Mouse (Mus musculus) cerebellum, postnatal 10 days (tissue): ENCODE measurements around the gene Tmie.
"Not testable (repeated sequence)": the region's sequence is repeated elsewhere in the genome, so short reads cannot be mapped to it uniquely, and the experiment has no call there.

Experiments used
- DNase-seq, 2 experiments: peaks; one replicate each; pipeline ENCODE4 v3.0.0; 2021; ENCODE audit warnings: mixed read lengths in 2 of 2

Gene Tmie

GRCm38 (mm10) chr9:110834961-110835360, 45.0 kb downstream of the Tmie start:
- DNase-seq, result no peak

GRCm38 (mm10) chr9:110834411-110834810, 45.5 kb downstream of the Tmie start, which contains the start of gene Prss45:
Prss45 (plus strand) TSS chr9:110834588.
- DNase-seq, result no peak

- peak in 1 of 2 experiments; percentile 14 for DNase-seq
Observed at GRCm38 (mm10) chr9:110833021-110833420, 46.9 kb downstream of the Tmie start.

GRCm38 (mm10) chr9:110826390-110826789, 53.5 kb downstream of the Tmie start, which contains the start of gene Prss43:
Prss43 (plus strand) TSS chr9:110826690.
- DNase-seq, result no peak

- DNase-seq, result peak in 1 of 2 experiments; percentile 28
Observed at GRCm38 (mm10) chr9:110825832-110826231, 54.1 kb downstream of the Tmie start.

- DNase-seq, result peak; percentile 72 to 73
Observed at GRCm38 (mm10) chr9:110825426-110825825, 54.5 kb downstream of the Tmie start.

- no peak for DNase-seq
Observed at GRCm38 (mm10) chr9:110821436-110821835, 58.5 kb downstream of the Tmie start.

GRCm38 (mm10) chr9:110820546-110820945, 59.4 kb downstream of the Tmie start:
- not testable (repeated sequence) for DNase-seq
